Mouse (Mus musculus) midbrain, embryonic 12.5 days (tissue): ENCODE data around the gene Fndc11. TPM values are rescaled to one million over a fixed set of nuclear protein-coding genes. Genes with fewer than 3 reads are reported as not detected.

Experiments used
- ATAC-seq: fragments of 200-750 bp; cut with Nextera tagmentation; 2 replicates; pipeline ENCODE4 v1.8.0; 2017; ENCODE audit warnings: low read depth, moderate TSS enrichment, moderate library complexity; ENCODE audit not compliant: low FRiP score
- H3K27ac ChIP-seq: fragments of 300-500 bp; sonication (generic); replicated peaks from 2 replicates; pipeline ENCODE4 v1.5.1; 2016; ENCODE audit warnings: mild to moderate bottlenecking
- H3K27me3 ChIP-seq: fragments of 300-500 bp; sonication (generic); 2 replicates; pipeline ENCODE4 v1.6.1; 2016; ENCODE audit warnings: mild to moderate bottlenecking
- H3K36me3 ChIP-seq: fragments of 300-500 bp; sonication (generic); 2 replicates; pipeline ENCODE4 v1.6.1; 2016
- H3K4me1 ChIP-seq: fragments of 300-500 bp; sonication (generic); 2 replicates; pipeline ENCODE4 v1.6.1; 2016
- H3K4me2 ChIP-seq: fragments of 300-500 bp; sonication (generic); replicated peaks from 2 replicates; pipeline ENCODE4 v1.6.1; 2016; ENCODE audit warnings: mild to moderate bottlenecking, moderate library complexity
- H3K4me3 ChIP-seq: fragments of 300-500 bp; sonication (generic); 2 replicates; pipeline ENCODE4 v1.5.1; 2016; ENCODE audit warnings: mild to moderate bottlenecking
- H3K9ac ChIP-seq: fragments of 300-500 bp; sonication (generic); replicated peaks from 2 replicates; pipeline ENCODE4 v1.6.1; 2016; ENCODE audit warnings: mild to moderate bottlenecking, moderate library complexity
- H3K9me3 ChIP-seq: fragments of 300-500 bp; sonication (generic); 2 replicates; pipeline ENCODE4 v1.6.1; 2016; ENCODE audit warnings: mild to moderate bottlenecking
- WGBS: fragments of 180-500 bp; shearing (Covaris S2); methylation state at CpG from one replicate; pipeline ENCODE4 v1.1.7; 2016; 5-methylcytosine and 5-hydroxymethylcytosine counted together
- polyA plus RNA-seq: library from polyadenylated mRNA; unstranded; fragments of >200 nt; fragmentation: Nextera tagmentation; extraction: Ambion mirVana; gene quantifications from 2 replicates; pipeline ENCODE4 v1.2.1, GENCODE M21; 2016

Fndc11 gene
- polyA plus RNA-seq, 1 experiment from 2014 or later, result 0.15 TPM

GRCm38 (mm10) chr2:181224994-181225393 is 5.2 kb downstream of the Fndc11 start:
- Histone ChIP-seq H3K9me3 (no peaks in the 10 kb centered on the region), H3K4me2 (no peak overlapping the region), H3K36me3 (no peaks in the 10 kb centered on the region), H3K4me3 (no peak overlapping the region), H3K4me1 (peaks cover 4% of the 10 kb centered on the region), H3K9ac (no peak overlapping the region), H3K27ac (no peak overlapping the region), H3K27me3 (peaks cover 10% of the 10 kb centered on the region)
- WGBS, result 82% methylated on average over 2 of the region's 2 CpGs
- no peak for ATAC-seq

- Histone ChIP-seq H3K4me1 (no peaks in the 10 kb centered on the region), H3K4me2 (no peak overlapping the region), H3K9ac (no peak overlapping the region), H3K36me3 (no peaks in the 10 kb centered on the region), H3K4me3 (no peak overlapping the region), H3K9me3 (no peaks in the 10 kb centered on the region), H3K27ac (no peak overlapping the region), H3K27me3 (no peaks in the 10 kb centered on the region; the same call in 1 of the 2 replicates)
- ATAC-seq, result no peak
- WGBS, result 90% methylated on average over 3 of the region's 3 CpGs
Observed at GRCm38 (mm10) chr2:181227122-181227521, 7.3 kb downstream of the Fndc11 start.

- 71% methylated on average over 1 of the region's 1 CpGs for WGBS
- H3K4me1 ChIP-seq, result no peaks in the 10 kb centered on the region
- H3K9me3 ChIP-seq, result no peaks in the 10 kb centered on the region
- H3K27me3 ChIP-seq, result no peaks in the 10 kb centered on the region; the same call in 1 of the 2 replicates
- ATAC-seq, result no peak
- H3K9ac ChIP-seq, result no peak overlapping the region
- no peak overlapping the region for H3K27ac ChIP-seq
- H3K4me2 ChIP-seq, result no peak overlapping the region
- H3K4me3 ChIP-seq, result no peak overlapping the region
- H3K36me3 ChIP-seq, result no peaks in the 10 kb centered on the region
Observed at GRCm38 (mm10) chr2:181228335-181228734, 8.5 kb downstream of the Fndc11 start.

GRCm38 (mm10) chr2:181231171-181231570 is 11.4 kb downstream of the Fndc11 start:
- no peak for ATAC-seq
- Histone ChIP-seq H3K4me3 (no peak overlapping the region), H3K27me3 (no peaks in the 10 kb centered on the region; the same call in 1 of the 2 replicates), H3K36me3 (no peaks in the 10 kb centered on the region), H3K9ac (no peak overlapping the region), H3K4me1 (no peaks in the 10 kb centered on the region), H3K9me3 (no peaks in the 10 kb centered on the region), H3K4me2 (peak overlapping the region; percentile 9; the same call in 1 of the 2 replicates), H3K27ac (no peak overlapping the region)
- 71% methylated on average over 20 of the region's 20 CpGs for WGBS

- no peak for ATAC-seq
- WGBS, result 87% methylated on average over 15 of the region's 15 CpGs
Observed at GRCm38 (mm10) chr2:181233443-181233842, 13.6 kb downstream of the Fndc11 start.

GRCm38 (mm10) chr2:181234680-181235079 is 14.9 kb downstream of the Fndc11 start:
- Histone ChIP-seq H3K4me3 (no peak overlapping the region), H3K9me3 (no peaks in the 10 kb centered on the region), H3K27me3 (no peaks in the 10 kb centered on the region; the same call in 1 of the 2 replicates), H3K4me1 (no peaks in the 10 kb centered on the region), H3K36me3 (no peaks in the 10 kb centered on the region), H3K27ac (no peak overlapping the region), H3K4me2 (no peak overlapping the region), H3K9ac (no peak overlapping the region)
- no peak for ATAC-seq
- WGBS, result 93% methylated on average over 11 of the region's 11 CpGs

More at GRCm38 (mm10) chr2:181233443-181233842, 13.6 kb downstream of the Fndc11 start:
- Histone ChIP-seq H3K9me3 (no peaks in the 10 kb centered on the region), H3K36me3 (no peaks in the 10 kb centered on the region), H3K4me1 (no peaks in the 10 kb centered on the region), H3K27ac (no peak overlapping the region), H3K4me3 (no peak overlapping the region), H3K4me2 (no peak overlapping the region), H3K27me3 (no peaks in the 10 kb centered on the region; the same call in 1 of the 2 replicates), H3K9ac (no peak overlapping the region)

- Histone ChIP-seq H3K4me1 (no peaks in the 10 kb centered on the region), H3K27ac (no peak overlapping the region), H3K9ac (0 out of 2 replicates have a peak overlapping the region, but pooled peaks have one; percentile 6), H3K9me3 (no peaks in the 10 kb centered on the region), H3K4me2 (no peak overlapping the region), H3K4me3 (no peak overlapping the region), H3K27me3 (no peaks in the 10 kb centered on the region), H3K36me3 (no peaks in the 10 kb centered on the region)
- WGBS, result 86% methylated on average over 23 of the region's 23 CpGs
- no peak for ATAC-seq
Observed at GRCm38 (mm10) chr2:181235681-181236566, 16.1 kb downstream of the Fndc11 start.

GRCm38 (mm10) chr2:181237251-181238014 is 17.6 kb downstream of the Fndc11 start:
- H3K27me3 ChIP-seq, result 0 out of 2 replicates have a peak, but pooled peaks cover 3% of the 10 kb centered on the region
- H3K4me2 ChIP-seq, result no peak overlapping the region
- WGBS, result 90% methylated on average over 17 of the region's 17 CpGs
- no peak overlapping the region for H3K9ac ChIP-seq
- no peak for ATAC-seq
- H3K4me3 ChIP-seq, result no peak overlapping the region
- no peaks in the 10 kb centered on the region for H3K36me3 ChIP-seq
- no peaks in the 10 kb centered on the region for H3K9me3 ChIP-seq
- H3K4me1 ChIP-seq, result peaks cover 6% of the 10 kb centered on the region
- no peak overlapping the region for H3K27ac ChIP-seq

- H3K9ac ChIP-seq, result no peak overlapping the region
- 68% methylated on average over 10 of the region's 10 CpGs for WGBS
- H3K4me2 ChIP-seq, result no peak overlapping the region
- H3K4me1 ChIP-seq, result peaks cover 6% of the 10 kb centered on the region
- H3K27me3 ChIP-seq, result 0 out of 2 replicates have a peak, but pooled peaks cover 3% of the 10 kb centered on the region
- H3K27ac ChIP-seq, result no peak overlapping the region
- no peak for ATAC-seq
- H3K36me3 ChIP-seq, result no peaks in the 10 kb centered on the region
- H3K4me3 ChIP-seq, result no peak overlapping the region
- no peaks in the 10 kb centered on the region for H3K9me3 ChIP-seq
Observed at GRCm38 (mm10) chr2:181238091-181238610, 18.3 kb downstream of the Fndc11 start.

GRCm38 (mm10) chr2:181238861-181239260 is 19.0 kb downstream of the Fndc11 start:
- Histone ChIP-seq H3K9ac (no peak overlapping the region), H3K9me3 (no peaks in the 10 kb centered on the region), H3K36me3 (no peaks in the 10 kb centered on the region), H3K27ac (no peak overlapping the region), H3K27me3 (0 out of 2 replicates have a peak, but pooled peaks cover 3% of the 10 kb centered on the region), H3K4me1 (peaks cover 6% of the 10 kb centered on the region), H3K4me3 (no peak overlapping the region), H3K4me2 (no peak overlapping the region)
- ATAC-seq, result no peak
- 78% methylated on average over 2 of the region's 2 CpGs for WGBS

GRCm38 (mm10) chr2:181239261-181239660 is 19.4 kb downstream of the Fndc11 start:
- Histone ChIP-seq H3K4me2 (no peak overlapping the region), H3K27me3 (0 out of 2 replicates have a peak, but pooled peaks cover 3% of the 10 kb centered on the region), H3K9me3 (no peaks in the 10 kb centered on the region), H3K9ac (no peak overlapping the region), H3K27ac (no peak overlapping the region), H3K4me1 (peaks cover 6% of the 10 kb centered on the region), H3K4me3 (no peak overlapping the region), H3K36me3 (no peaks in the 10 kb centered on the region)
- 95% methylated on average over 9 of the region's 9 CpGs for WGBS
- no peak for ATAC-seq
